Comparison of ENCODE assay signal across 8 mouse cellular contexts in genomic region chr2:156065099-156066041, GRCm38 (mm10). TPM values are rescaled to one million over a fixed set of nuclear protein-coding genes. Genes with fewer than 3 reads are reported as not detected.
DNase-seq lines count a peak whose midpoint lies in the region; ATAC-seq and TF ChIP-seq lines count a peak whose summit lies in the region.

TSS of gene Spag4 (plus strand) at chr2:156065175.

- peaks cover 11% of the 10 kb centered on the region for H3K4me1 ChIP-seq in hindbrain, embryonic 16.5 days (ENCODE audit: control insufficient read depth, insufficient read depth, low read depth, low read length)
- H3K4me1 ChIP-seq in limb, embryonic 10.5 days, result peaks cover 18% of the 10 kb centered on the region
- H3K4me1 ChIP-seq in midbrain, embryonic 11.5 days (ENCODE audit: control insufficient read depth, insufficient read depth, low read length), result peaks cover 7% of the 10 kb centered on the region

- H3K4me2 ChIP-seq in hindbrain, embryonic 16.5 days (ENCODE audit: low read length), result peak within 1 kb of the TSS; percentile 96
- H3K4me2 ChIP-seq in midbrain, embryonic 11.5 days, result peak within 1 kb of the TSS; percentile 94

- no peak for TF ChIP-seq CTCF in gastrocnemius, adult 2 months (IDR thresholded peaks at IDR 0.05)

- no peaks in the 10 kb centered on the region for H3K9me3 ChIP-seq in hindbrain, embryonic 16.5 days (ENCODE audit: control insufficient read depth, low read length)
- no peaks in the 10 kb centered on the region for H3K9me3 ChIP-seq in limb, embryonic 10.5 days (replicated peaks)
- H3K9me3 ChIP-seq in midbrain, embryonic 11.5 days (ENCODE audit: control insufficient read depth, low read length), result no peaks in the 10 kb centered on the region

- intact Hi-C loops in gastrocnemius, adult 2 months (cut with DNase I), result no loop called here

- peaks cover 19% of the 10 kb centered on the region for H3K36me3 ChIP-seq in hindbrain, embryonic 16.5 days (ENCODE audit: control insufficient read depth, insufficient read depth, low read length)
- H3K36me3 ChIP-seq in limb, embryonic 10.5 days, result peaks cover 36% of the 10 kb centered on the region
- H3K36me3 ChIP-seq in midbrain, embryonic 11.5 days (ENCODE audit: control insufficient read depth, insufficient read depth, low read length), result peaks cover 10% of the 10 kb centered on the region; the same call in 1 of the 2 replicates

- H3K4me3 ChIP-seq in gastrocnemius, adult 2 months, result peak within 1 kb of the TSS; percentile 89
- H3K4me3 ChIP-seq in hindbrain, embryonic 16.5 days (ENCODE audit: low read length), result peak within 1 kb of the TSS; percentile 74
- H3K4me3 ChIP-seq in limb, embryonic 10.5 days, result peak within 1 kb of the TSS; percentile 80
- H3K4me3 ChIP-seq in midbrain, embryonic 11.5 days (ENCODE audit: low read depth, low read length), result peak within 1 kb of the TSS; percentile 73

- peak within 1 kb of the TSS; percentile 83 for H3K9ac ChIP-seq in hindbrain, embryonic 16.5 days (ENCODE audit: low read depth, low read length)
- peak within 1 kb of the TSS; percentile 90 for H3K9ac ChIP-seq in midbrain, embryonic 11.5 days (ENCODE audit: low read length)

- WGBS in hindbrain, embryonic 16.5 days, result under 1% methylated on average over 66 of the region's 81 CpGs
- under 1% methylated on average over 81 of the region's 81 CpGs for WGBS in limb, embryonic 10.5 days
- WGBS in midbrain, embryonic 11.5 days, result under 1% methylated on average over 81 of the region's 81 CpGs

- peak; percentile 72 for ATAC-seq in hindbrain, embryonic 16.5 days
- peak; percentile 85 for ATAC-seq in midbrain, embryonic 11.5 days (ENCODE audit: low FRiP score)

- H3K27ac ChIP-seq in gastrocnemius, adult 2 months, result peak within 1 kb of the TSS; percentile 70
- H3K27ac ChIP-seq in hindbrain, embryonic 16.5 days (ENCODE audit: low read depth, low read length), result peak within 1 kb of the TSS; percentile 83
- H3K27ac ChIP-seq in limb, embryonic 10.5 days, result peak within 1 kb of the TSS; percentile 97
- peak within 1 kb of the TSS; percentile 65 for H3K27ac ChIP-seq in midbrain, embryonic 11.5 days (ENCODE audit: low read depth, low read length)

- no peaks in the 10 kb centered on the region for H3K27me3 ChIP-seq in hindbrain, embryonic 16.5 days (replicated peaks; ENCODE audit: control insufficient read depth, insufficient read depth, low read length)
- H3K27me3 ChIP-seq in limb, embryonic 10.5 days (ENCODE audit: low read depth, poor library complexity, severe bottlenecking), result no peaks in the 10 kb centered on the region
- no peaks in the 10 kb centered on the region for H3K27me3 ChIP-seq in midbrain, embryonic 11.5 days (ENCODE audit: control insufficient read depth, insufficient read depth, low read length)

- peak; percentile 56 for DNase-seq in layer of hippocampus, adult 11-12 months (ENCODE audit: low spot score)
- DNase-seq in layer of hippocampus, adult 9-11 months, result no peak
- peak; percentile 59 to 68 for DNase-seq in cerebellum, postnatal 36 days
- DNase-seq in gastrocnemius, adult 2 months, result peak; percentile 82
- DNase-seq in limb, embryonic 10.5 days (ENCODE audit: low spot score), result peak; percentile 93
- DNase-seq in midbrain, embryonic 11.5 days (ENCODE audit: low spot score, missing footprints), result peak; percentile 99
- DNase-seq in right cerebral cortex, postnatal 4 days, result peak; percentile 81

RNA-seq across cellular contexts. Expression of gene Spag4, which starts in this region (rescaled TPM):
- total RNA-seq in gastrocnemius, adult 2 months (2021), result under 1 TPM; 0.33 to 0.36 TPM
- 7.7 and 9.6 TPM in 2 replicates for polyA plus RNA-seq in hindbrain, embryonic 16.5 days (2015; fragmentation: Nextera tagmentation; extraction: Ambion mirVana)
- 5.6 and 5.9 TPM in 2 replicates for polyA plus RNA-seq in limb, embryonic 10.5 days (2016; fragmentation: Nextera tagmentation; extraction: Ambion mirVana)
- 5.9 and 6.2 TPM in 2 replicates for polyA plus RNA-seq in midbrain, embryonic 11.5 days (2014; fragmentation: Nextera tagmentation; extraction: Ambion mirVana)

Comparison
In these comparisons a context has a peak if more than half of its experiments do, and no peak if none do; other contexts are left out.
1. Peak in DNase-seq, H3K4me3 ChIP-seq and H3K27ac ChIP-seq in gastrocnemius, adult 2 months; RNA of the gene not detected or under 1 TPM.